Comparison of ENCODE assay signal across 13 mouse cellular contexts in the genomic region with DNA sequence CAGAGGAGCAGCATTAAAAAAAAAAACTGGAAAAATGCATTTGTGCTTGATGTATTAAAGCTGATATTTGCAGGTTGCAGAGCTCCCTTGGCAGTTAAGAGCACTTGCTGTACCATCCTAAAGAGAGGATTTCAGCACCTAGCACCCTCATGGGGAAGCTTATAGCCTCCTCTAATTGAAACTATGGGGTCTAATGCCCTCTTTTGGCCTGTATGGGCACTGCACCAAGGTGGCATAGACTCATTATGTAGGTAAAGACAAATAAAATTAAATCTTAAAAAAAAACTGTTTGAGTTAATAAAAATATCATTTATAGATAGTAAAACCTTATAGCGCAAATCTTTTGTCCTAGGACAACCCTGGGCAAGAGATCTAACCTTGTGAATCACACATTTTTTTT.
DNase-seq lines count a peak whose midpoint lies in the region; ATAC-seq and TF ChIP-seq lines count a peak whose summit lies in the region.
"Had no signal": no experiment of that assay in that cellular context is flagged by ENCODE, and none has a peak within 500 bp of the region (broad histone marks: within the 10 kb centered on the region; RNA-seq: fewer than 3 reads in every experiment).

No protein-coding gene starts in this region.

- no peaks in the 10 kb centered on the region for H3K27me3 ChIP-seq in kidney, adult 2 months (replicated peaks; ENCODE audit: control insufficient read depth, insufficient read depth, low read length)
- H3K27me3 ChIP-seq in kidney, embryonic 16.5 days (ENCODE audit: insufficient read depth, low read length) = no peaks in the 10 kb centered on the region
- H3K27me3 ChIP-seq in liver, embryonic 11.5 days (replicated peaks; ENCODE audit: control insufficient read depth, insufficient read depth, low read length) = no peaks in the 10 kb centered on the region

- peak; percentile 26 to 31 for DNase-seq in cerebellum, postnatal 10 days
- DNase-seq in cerebellum, postnatal 36 days = no peak
- DNase-seq in kidney, adult 2 months = peak; percentile 32
- peak; percentile 6 for DNase-seq in right cerebral cortex, postnatal 14 days
- no peak for DNase-seq in right cerebral cortex, postnatal 36 days (ENCODE audit: low spot score in 2 of 2)
- DNase-seq in kidney, postnatal 36 days = peak; percentile 14 to 61
- no peak for DNase-seq in liver, embryonic 11.5 days (ENCODE audit: low spot score)
- DNase-seq: B cell, adult 2 months; cerebellum, adult 9-11 months; layer of hippocampus, adult 9-11 months; lung, adult 18-20 months had no signal

- ATAC-seq in kidney, embryonic 16.5 days (ENCODE audit: low FRiP score, low TSS enrichment) = no peak
- no peak for ATAC-seq in liver, embryonic 11.5 days (replicated peaks; ENCODE audit: low FRiP score)

- H3K4me2 ChIP-seq in kidney, embryonic 16.5 days (replicated peaks; ENCODE audit: low read depth, low read length) = no peak overlapping the region
- H3K4me2 ChIP-seq in liver, embryonic 11.5 days = no peak overlapping the region

- no peak; the same call in 1 of the 2 replicates for TF ChIP-seq CTCF in kidney, adult 2 months (conservative IDR thresholded peaks at IDR 0.05; ENCODE audit: insufficient read depth, insufficient read length, low read depth, low read length)

- no peak overlapping the region for H3K27ac ChIP-seq in kidney, adult 2 months (ENCODE audit: insufficient read depth, low read depth, low read length)
- H3K27ac ChIP-seq in kidney, embryonic 16.5 days (ENCODE audit: low read length) = no peak overlapping the region
- no peak overlapping the region for H3K27ac ChIP-seq in liver, embryonic 11.5 days (ENCODE audit: low read depth, low read length)

- TF ChIP-seq POLR2A in kidney, adult 2 months (IDR thresholded peaks at IDR 0.05; ENCODE audit: low read depth, low read length) = no peak

- H3K9ac ChIP-seq in kidney, embryonic 16.5 days (replicated peaks; ENCODE audit: low read length) = no peak overlapping the region
- H3K9ac ChIP-seq in liver, embryonic 11.5 days (ENCODE audit: low read depth, low read length) = no peak overlapping the region

- WGBS in kidney, adult 2 months = 74% methylated on average over 1 of the region's 1 CpGs
- 55% methylated on average over 1 of the region's 1 CpGs for WGBS in kidney, embryonic 16.5 days
- WGBS in liver, embryonic 11.5 days = 36% methylated on average over 1 of the region's 1 CpGs

- no peaks in the 10 kb centered on the region for H3K36me3 ChIP-seq in kidney, adult 2 months (ENCODE audit: control insufficient read depth, insufficient read depth, low read length)
- no peaks in the 10 kb centered on the region for H3K36me3 ChIP-seq in kidney, embryonic 16.5 days (ENCODE audit: insufficient read depth, low read length)
- no peaks in the 10 kb centered on the region for H3K36me3 ChIP-seq in liver, embryonic 11.5 days (ENCODE audit: control insufficient read depth, insufficient read depth, low read length)
- H3K36me3 ChIP-seq: G1E had no signal

- H3K4me3 ChIP-seq in kidney, adult 2 months (ENCODE audit: insufficient read depth, low read depth, low read length) = no peak overlapping the region
- no peak overlapping the region for H3K4me3 ChIP-seq in kidney, embryonic 16.5 days (ENCODE audit: low read length)
- no peak overlapping the region for H3K4me3 ChIP-seq in liver, embryonic 11.5 days (ENCODE audit: low read depth, low read length)

- H3K9me3 ChIP-seq in kidney, embryonic 16.5 days (ENCODE audit: low read length) = no peaks in the 10 kb centered on the region
- no peaks in the 10 kb centered on the region for H3K9me3 ChIP-seq in liver, embryonic 11.5 days (ENCODE audit: control insufficient read depth, low read length)

- H3K4me1 ChIP-seq in kidney, adult 2 months (ENCODE audit: control insufficient read depth, insufficient read depth, low read length) = no peaks in the 10 kb centered on the region
- no peaks in the 10 kb centered on the region for H3K4me1 ChIP-seq in kidney, embryonic 16.5 days (ENCODE audit: insufficient read depth, low read length)
- H3K4me1 ChIP-seq in liver, embryonic 11.5 days (replicated peaks; ENCODE audit: control insufficient read depth, insufficient read depth, low read length) = no peaks in the 10 kb centered on the region

Comparison
In these comparisons a context has a peak if more than half of its experiments do, and no peak if none do; other contexts are left out.
1. DNase-seq: peak in cerebellum, postnatal 10 days (2 of 2), kidney, adult 2 months (single experiment), right cerebral cortex, postnatal 14 days (single experiment) and kidney, postnatal 36 days (2 of 2); none in cerebellum, postnatal 36 days (0 of 2), right cerebral cortex, postnatal 36 days (0 of 2) and liver, embryonic 11.5 days (single experiment).